Mouse (Mus musculus): ENCODE results near the gene Plekhb1. TPM values are rescaled to one million over a fixed set of nuclear protein-coding genes. Genes with fewer than 3 reads are reported as not detected.

The Plekhb1 gene
- total RNA-seq (2023), result not detected in 4 replicates

DNA sequence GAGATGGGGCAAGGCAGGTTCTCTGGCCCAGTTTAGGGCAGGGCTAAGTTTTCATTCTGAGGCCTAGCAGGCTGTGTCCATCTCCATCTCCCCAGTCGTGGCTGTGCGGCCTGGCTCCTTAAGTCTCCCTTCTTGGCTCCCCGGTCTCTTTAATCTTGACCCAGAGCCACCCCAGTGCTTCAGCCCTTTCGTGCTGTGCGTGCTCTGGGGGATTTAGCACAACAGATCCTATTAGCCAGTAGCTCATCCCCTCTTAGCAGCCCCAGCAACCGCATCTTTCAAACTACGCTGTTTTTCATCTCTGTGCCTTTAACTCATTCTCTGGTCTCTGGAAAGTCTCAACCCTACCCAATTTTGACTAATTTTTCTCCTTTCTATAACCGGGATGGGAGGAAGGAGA, at the start of gene Plekhb1:
TSS of gene Plekhb1 (minus strand) at position 184 of the 400 bp plus-strand sequence.

DNA sequence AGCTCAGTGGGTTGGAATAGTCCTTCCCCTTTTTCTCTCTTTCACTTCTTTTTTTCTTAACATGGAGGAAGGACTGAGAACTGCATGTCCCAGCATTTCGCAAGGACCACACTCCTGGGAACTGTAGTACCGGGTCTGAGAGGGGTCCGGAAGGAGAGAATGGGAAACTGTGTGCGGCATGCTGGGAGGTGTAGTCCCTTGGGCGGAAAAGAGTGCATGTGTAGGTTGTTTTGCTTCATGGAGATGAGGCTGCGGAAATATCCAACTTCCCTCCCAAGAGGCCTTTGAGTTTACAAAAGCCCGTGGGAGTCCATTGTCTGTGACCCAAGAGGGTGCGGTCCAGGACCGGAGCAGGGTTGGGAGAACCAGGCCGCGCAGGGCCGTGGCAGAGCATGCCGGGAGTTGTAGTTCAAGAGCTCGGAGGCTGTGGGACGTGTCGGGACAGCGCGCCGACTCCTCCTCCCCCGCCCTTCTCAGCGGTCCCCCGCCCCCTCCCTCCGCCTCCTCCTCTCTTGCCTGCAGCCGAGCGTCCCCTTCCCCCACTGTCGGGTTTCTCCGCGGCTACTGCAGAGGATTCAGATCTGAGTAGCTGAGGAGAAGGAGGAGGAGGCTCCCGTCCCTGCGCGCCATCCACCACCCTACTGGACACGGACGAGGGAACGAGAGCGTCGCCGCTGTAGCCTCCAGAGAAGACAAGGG, 44.1 kb upstream of the Plekhb1 start, which contains the start of gene Fam168a:
TSS of gene Fam168a (plus strand) at position 493 of the 699 bp plus-strand sequence.

DNA sequence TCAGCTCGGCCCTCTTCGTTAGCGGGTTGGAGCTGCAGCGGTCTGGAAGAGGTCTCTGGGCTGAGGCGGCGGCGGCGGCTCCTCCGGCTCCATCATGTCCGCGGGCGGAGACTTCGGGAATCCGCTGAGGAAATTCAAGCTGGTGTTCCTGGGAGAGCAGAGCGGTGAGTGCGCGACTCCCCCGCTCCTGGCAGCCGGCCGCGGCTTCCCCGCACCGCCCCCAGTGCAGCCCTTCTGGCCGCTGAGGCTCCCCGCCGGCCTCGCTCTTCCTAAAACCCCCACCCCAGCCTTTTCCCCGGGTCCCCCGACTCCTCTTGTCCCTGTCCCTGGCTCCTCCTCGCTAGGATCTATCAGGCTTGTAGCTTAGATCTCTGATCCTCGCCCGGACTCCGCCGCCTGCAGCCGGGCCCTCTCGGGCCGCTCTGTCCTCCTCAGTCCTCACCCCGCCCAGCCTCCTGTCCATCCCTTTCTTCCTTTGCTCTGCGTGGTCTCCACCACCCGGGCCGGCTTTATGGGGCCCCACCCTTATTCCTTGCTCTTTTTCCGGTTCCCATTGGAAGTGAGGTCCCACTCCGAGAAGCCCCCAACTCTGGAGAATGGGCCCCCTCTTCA, 54.0 kb downstream of the Plekhb1 start, which contains the start of gene Mrpl48:
TSS of gene Mrpl48 (minus strand) at position 172 of the 612 bp plus-strand sequence.

DNA sequence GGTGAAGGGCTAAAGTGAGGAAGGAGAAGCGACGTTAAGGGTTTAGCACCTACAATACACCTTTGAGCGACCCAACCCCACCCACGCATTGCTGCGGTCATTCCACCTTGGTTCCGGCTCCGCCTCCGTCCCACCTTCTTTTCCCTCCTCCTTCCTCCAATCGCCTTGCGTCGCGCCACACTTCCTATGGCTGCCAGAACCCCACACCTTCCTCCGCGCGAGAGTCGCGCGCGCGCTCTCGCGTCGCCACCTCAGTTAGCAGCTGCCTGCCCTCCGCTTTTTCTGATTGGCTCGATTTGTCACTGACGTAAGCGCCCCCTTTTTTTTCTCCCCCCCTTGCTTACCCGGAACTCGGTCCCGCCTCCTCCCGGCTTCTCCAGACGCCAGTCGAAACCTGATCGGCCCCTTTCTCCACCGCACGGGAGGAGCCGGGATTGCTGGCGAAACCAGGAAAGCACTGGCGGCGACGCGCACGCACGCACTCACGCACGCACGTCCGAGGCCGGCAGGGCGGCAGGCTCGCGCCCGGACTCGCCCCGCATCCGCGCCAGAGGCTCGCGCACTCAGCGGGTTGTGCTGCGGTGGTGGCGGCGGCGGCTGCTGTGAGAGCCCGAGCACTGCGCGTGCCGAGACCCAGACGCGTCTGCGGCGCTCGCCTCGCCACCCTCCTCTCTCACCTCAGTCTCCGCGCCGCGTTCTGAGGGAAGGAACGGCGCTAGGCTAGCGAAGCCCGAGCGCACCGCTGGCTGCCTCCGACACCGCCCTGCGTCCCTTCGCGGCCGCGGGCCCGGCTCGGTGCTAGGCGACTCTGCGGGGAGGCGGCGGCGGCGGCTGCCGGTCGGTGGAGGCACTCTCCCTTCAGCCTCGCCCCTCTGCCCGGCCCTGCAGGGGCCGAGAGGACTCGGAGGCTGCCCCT, 54.7 kb downstream of the Plekhb1 start, which contains the start of gene Rab6a:
TSS of gene Rab6a (plus strand) at position 197 of the 916 bp plus-strand sequence.

Other genes starting within 250 kb of the Plekhb1 start
- gene Ucp3, start 189.4 kb downstream of the Plekhb1 start, total RNA-seq (2023), result 0.60 to 1.2 TPM (median 0.96 TPM) in 4 replicates
- gene Ucp2, start 169.1 kb downstream of the Plekhb1 start, total RNA-seq (2023), result 871 to 978 TPM (median 914 TPM) in 4 replicates
- gene Dnajb13, start 147.5 kb downstream of the Plekhb1 start, total RNA-seq (2023), result 0.52 to 1.3 TPM (median 0.81 TPM) in 4 replicates
- 6.2 to 10.2 TPM (median 7.0 TPM) in 4 replicates for gene Coa4, start 125.3 kb downstream of the Plekhb1 start, total RNA-seq (2023)
- gene Rab6a, start 55.0 kb downstream of the Plekhb1 start, total RNA-seq (2023), result 50.9 to 58.7 TPM (median 54.5 TPM) in 4 replicates
- gene Mrpl48, start 54.1 kb downstream of the Plekhb1 start, total RNA-seq (2023), result 21.0 to 25.6 TPM (median 24.0 TPM) in 4 replicates
- gene Fam168a, start 44.2 kb upstream of the Plekhb1 start, total RNA-seq (2023), result 33.7 to 40.5 TPM (median 36.2 TPM) in 4 replicates
- 25.2 to 36.1 TPM (median 29.0 TPM) in 4 replicates for gene Relt, start 201.0 kb upstream of the Plekhb1 start, total RNA-seq (2023)

Measured in B cell, adult 62 days (primary cell).